Mouse (Mus musculus) neural tube, embryonic 14.5 days (tissue): ENCODE results near the gene Arid1b. TPM values are rescaled to one million over a fixed set of nuclear protein-coding genes. Genes with fewer than 3 reads are reported as not detected.

Experiments
- ATAC-seq: fragments of 200-750 bp; cut with Nextera tagmentation; 2 replicates; pipeline ENCODE4 v1.8.0; 2017; ENCODE audit warnings: low read depth, mild to moderate bottlenecking, moderate TSS enrichment, moderate library complexity
- H3K27ac ChIP-seq: fragments of 300-500 bp; sonication (generic); 2 replicates; pipeline ENCODE4 v1.5.1; 2014; ENCODE audit warnings: low read depth, mild to moderate bottlenecking, control low read depth, low read length, moderate library complexity, mixed read lengths
- H3K27me3 ChIP-seq: fragments of 300-500 bp; sonication (generic); 2 replicates; pipeline ENCODE4 v1.6.1; 2014; ENCODE audit warnings: low read length; ENCODE audit not compliant: control insufficient read depth, insufficient read depth
- H3K36me3 ChIP-seq: fragments of 300-500 bp; sonication (generic); 2 replicates; pipeline ENCODE4 v1.6.1; 2014; ENCODE audit warnings: low read length, mixed read lengths; ENCODE audit not compliant: control insufficient read depth, insufficient read depth
- H3K4me1 ChIP-seq: fragments of 300-500 bp; sonication (generic); 2 replicates; pipeline ENCODE4 v1.6.1; 2014; ENCODE audit warnings: low read length; ENCODE audit not compliant: control insufficient read depth, insufficient read depth
- H3K4me2 ChIP-seq: fragments of 300-500 bp; sonication (generic); 2 replicates; pipeline ENCODE4 v1.6.1; 2014; ENCODE audit warnings: mild to moderate bottlenecking, low read depth, low read length, control low read depth
- H3K4me3 ChIP-seq: fragments of 300-500 bp; sonication (generic); 2 replicates; pipeline ENCODE4 v1.5.1; 2014; ENCODE audit warnings: low read depth, low read length, control low read depth, mixed read lengths
- H3K9ac ChIP-seq: fragments of 300-500 bp; sonication (generic); replicated peaks from 2 replicates; pipeline ENCODE4 v1.6.1; 2014; ENCODE audit warnings: low read depth, mild to moderate bottlenecking, control low read depth, low read length, mixed read lengths
- H3K9me3 ChIP-seq: fragments of 300-500 bp; sonication (generic); 2 replicates; pipeline ENCODE4 v1.6.1; 2016; ENCODE audit warnings: low read length; ENCODE audit not compliant: control insufficient read depth
- WGBS: fragments of 180-500 bp; shearing (Covaris S2); extraction: QIAGEN DNeasy Blood & Tissue Kit; methylation state at CpG from one replicate; pipeline ENCODE4 v1.1.7; 2014; 5-methylcytosine and 5-hydroxymethylcytosine counted together
- polyA plus RNA-seq: library from polyadenylated mRNA; unstranded; fragments of >200 nt; fragmentation: Nextera tagmentation; extraction: Ambion mirVana; gene quantifications from 2 replicates; pipeline ENCODE4 v1.2.1, GENCODE M21; 2014

Gene Arid1b
- polyA plus RNA-seq, 1 experiment from 2014 or later, result 22.2 TPM

GRCm38 (mm10) chr17:4967201-4967600, 26.9 kb upstream of the Arid1b start:
- Histone ChIP-seq H3K36me3 (no peaks in the 10 kb centered on the region), H3K4me3 (no peak overlapping the region), H3K27me3 (no peaks in the 10 kb centered on the region), H3K4me2 (no peak overlapping the region), H3K4me1 (no peaks in the 10 kb centered on the region), H3K9ac (no peak overlapping the region), H3K9me3 (no peaks in the 10 kb centered on the region), H3K27ac (no peak overlapping the region)
- WGBS, result 52% methylated on average over 4 of the region's 4 CpGs
- ATAC-seq, result no peak

DNA sequence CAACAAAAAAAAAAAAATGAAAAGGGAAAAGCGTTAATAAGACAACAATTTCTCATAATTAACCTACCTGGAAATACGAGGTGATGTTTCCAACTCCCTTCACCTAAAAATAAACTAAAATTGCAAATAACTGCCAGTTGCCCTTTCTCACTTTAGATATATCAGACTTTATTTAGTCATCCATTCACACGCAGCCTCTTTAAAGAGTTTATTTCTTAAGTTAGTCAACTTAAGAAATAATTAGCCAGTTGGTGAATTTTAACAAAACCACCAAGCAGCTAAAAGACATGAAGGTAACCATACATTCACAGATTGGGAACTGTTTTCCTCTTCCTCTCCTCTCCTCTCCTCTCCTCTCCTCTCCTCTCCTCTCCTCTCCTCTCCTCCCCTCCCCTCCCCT, 26.1 kb upstream of the Arid1b start:
- WGBS, result 97% methylated on average over 3 of the region's 3 CpGs
- Histone ChIP-seq H3K27me3 (no peaks in the 10 kb centered on the region), H3K36me3 (no peaks in the 10 kb centered on the region), H3K4me1 (no peaks in the 10 kb centered on the region), H3K9me3 (no peaks in the 10 kb centered on the region), H3K4me2 (no peak overlapping the region), H3K27ac (no peak overlapping the region), H3K9ac (no peak overlapping the region), H3K4me3 (no peak overlapping the region)
- ATAC-seq, result no peak

DNA sequence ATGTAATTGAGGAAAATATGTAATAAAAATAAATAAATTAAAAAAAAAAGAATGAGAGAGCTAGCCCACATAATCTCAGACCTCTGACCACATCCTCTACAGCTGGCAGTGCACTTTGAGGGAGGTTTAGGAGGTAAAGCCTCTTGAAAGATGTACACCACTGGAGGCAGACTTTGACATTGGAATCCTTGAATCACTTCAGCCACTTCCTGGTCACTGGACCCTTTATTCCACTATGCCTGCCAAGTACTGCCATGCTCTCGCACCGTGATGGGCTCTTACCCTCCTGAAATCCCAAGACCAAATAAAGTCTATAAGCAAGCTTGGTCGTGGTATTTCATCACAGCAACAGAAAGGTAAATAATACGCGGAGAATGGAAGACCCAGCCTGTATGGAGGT, 25.3 kb upstream of the Arid1b start:
- Histone ChIP-seq H3K4me2 (no peak overlapping the region), H3K27me3 (no peaks in the 10 kb centered on the region), H3K4me3 (no peak overlapping the region), H3K9ac (no peak overlapping the region), H3K4me1 (no peaks in the 10 kb centered on the region), H3K36me3 (no peaks in the 10 kb centered on the region), H3K27ac (no peak overlapping the region), H3K9me3 (no peaks in the 10 kb centered on the region)
- ATAC-seq, result no peak
- 97% methylated on average over 5 of the region's 5 CpGs for whole genome bisulfite sequencing

GRCm38 (mm10) chr17:4972261-4972660, 21.9 kb upstream of the Arid1b start:
- H3K9me3 ChIP-seq, result no peaks in the 10 kb centered on the region
- no peak for ATAC-seq
- no peak overlapping the region for H3K4me2 ChIP-seq
- H3K9ac ChIP-seq, result no peak overlapping the region
- no peaks in the 10 kb centered on the region for H3K36me3 ChIP-seq
- H3K4me3 ChIP-seq, result no peak overlapping the region
- no peaks in the 10 kb centered on the region for H3K27me3 ChIP-seq
- 60% methylated on average over 6 of the region's 6 CpGs for WGBS
- no peaks in the 10 kb centered on the region; the same call in 1 of the 2 replicates for H3K4me1 ChIP-seq
- H3K27ac ChIP-seq, result no peak overlapping the region

DNA sequence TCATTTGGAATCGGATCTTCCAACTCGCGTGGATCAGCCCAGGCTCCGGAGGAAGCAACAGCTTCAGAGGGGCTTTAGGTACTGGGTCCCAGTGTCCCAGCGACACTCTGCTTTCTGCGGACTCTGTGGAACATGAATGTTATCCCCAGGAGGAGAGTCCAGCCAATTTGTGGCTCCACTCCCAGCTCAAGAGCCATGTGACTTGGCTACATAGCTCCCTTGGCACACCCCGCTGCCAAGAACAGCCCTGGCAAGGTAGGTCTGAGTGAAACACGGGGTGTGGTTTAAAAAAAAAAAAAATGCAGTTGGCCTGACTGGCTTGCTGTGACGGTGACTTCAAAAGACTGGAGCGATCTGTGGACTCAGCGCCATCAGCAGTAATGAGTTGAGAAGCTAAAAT, 19.4 kb upstream of the Arid1b start:
- Histone ChIP-seq H3K4me3 (no peak overlapping the region), H3K4me1 (no peaks in the 10 kb centered on the region; the same call in 1 of the 2 replicates), H3K9me3 (no peaks in the 10 kb centered on the region), H3K4me2 (no peak overlapping the region), H3K9ac (no peak overlapping the region), H3K27me3 (no peaks in the 10 kb centered on the region), H3K27ac (no peak overlapping the region), H3K36me3 (no peaks in the 10 kb centered on the region)
- ATAC-seq, result peak; percentile 70; the same call in 1 of the 2 replicates
- 72% methylated on average over 11 of the region's 11 CpGs for WGBS

GRCm38 (mm10) chr17:4980151-4980550, 14.0 kb upstream of the Arid1b start:
- Histone ChIP-seq H3K9ac (no peak overlapping the region), H3K27me3 (no peaks in the 10 kb centered on the region), H3K4me2 (no peak overlapping the region), H3K36me3 (no peaks in the 10 kb centered on the region), H3K27ac (no peak overlapping the region), H3K9me3 (no peaks in the 10 kb centered on the region), H3K4me1 (no peaks in the 10 kb centered on the region), H3K4me3 (no peak overlapping the region)
- no peak for ATAC-seq
- WGBS, result 93% methylated on average over 7 of the region's 7 CpGs

GRCm38 (mm10) chr17:4982819-4983218, 11.3 kb upstream of the Arid1b start:
- WGBS, result 79% methylated on average over 5 of the region's 5 CpGs
- no peak for ATAC-seq

GRCm38 (mm10) chr17:4984691-4985090, 9.4 kb upstream of the Arid1b start:
- H3K36me3 ChIP-seq, result no peaks in the 10 kb centered on the region
- H3K9me3 ChIP-seq, result no peaks in the 10 kb centered on the region
- H3K9ac ChIP-seq, result no peak overlapping the region
- no peak overlapping the region for H3K27ac ChIP-seq
- H3K4me1 ChIP-seq, result no peaks in the 10 kb centered on the region
- WGBS, result 90% methylated on average over 7 of the region's 7 CpGs
- H3K4me2 ChIP-seq, result no peak overlapping the region
- H3K27me3 ChIP-seq, result no peaks in the 10 kb centered on the region
- no peak overlapping the region for H3K4me3 ChIP-seq
- ATAC-seq, result no peak

More at GRCm38 (mm10) chr17:4982819-4983218, 11.3 kb upstream of the Arid1b start:
- Histone ChIP-seq H3K27me3 (no peaks in the 10 kb centered on the region), H3K36me3 (no peaks in the 10 kb centered on the region), H3K27ac (no peak overlapping the region), H3K4me2 (no peak overlapping the region), H3K4me1 (no peaks in the 10 kb centered on the region), H3K9me3 (no peaks in the 10 kb centered on the region), H3K4me3 (no peak overlapping the region), H3K9ac (no peak overlapping the region)

DNA sequence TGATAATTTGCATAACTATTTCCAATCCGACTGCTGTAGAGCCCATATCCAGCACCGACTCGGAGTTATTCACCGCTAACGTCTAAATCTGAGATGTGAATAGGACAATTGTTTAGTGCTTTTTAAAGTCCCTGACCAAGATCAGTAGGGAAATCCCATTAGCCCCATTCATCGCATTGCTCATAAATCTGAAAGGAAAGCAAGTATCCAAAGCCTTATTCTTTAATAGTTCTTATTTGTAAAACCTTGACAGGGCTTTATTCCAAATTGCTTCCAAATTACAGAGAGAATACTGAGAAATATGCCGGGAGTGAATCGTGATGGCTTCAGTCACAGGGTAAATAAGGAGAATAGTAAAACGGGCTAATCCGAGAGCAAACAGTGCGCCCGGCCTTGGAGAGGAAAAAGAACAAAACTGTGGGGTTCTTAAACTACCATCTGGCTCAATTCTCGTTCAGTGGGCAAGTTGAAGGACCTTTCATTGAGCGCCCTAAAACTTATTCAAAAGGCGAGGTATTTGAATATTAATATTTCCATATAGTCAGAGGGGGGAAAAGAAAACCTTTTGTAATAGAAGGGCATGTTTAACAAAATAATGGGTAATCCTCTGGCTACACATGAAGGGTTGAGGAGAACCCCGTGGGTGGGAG, 3.1 kb upstream of the Arid1b start:
- Histone ChIP-seq H3K36me3 (no peaks in the 10 kb centered on the region), H3K27ac (no peak overlapping the region), H3K4me3 (no peak overlapping the region), H3K4me1 (peaks cover 18% of the 10 kb centered on the region; the same call in 1 of the 2 replicates), H3K9ac (no peak overlapping the region), H3K4me2 (no peak overlapping the region; the same call in 1 of the 2 replicates), H3K9me3 (no peaks in the 10 kb centered on the region), H3K27me3 (no peaks in the 10 kb centered on the region)
- no peak for ATAC-seq
- WGBS, result 22% methylated on average over 16 of the region's 16 CpGs
